Mouse (Mus musculus) midbrain, embryonic 10.5 days (tissue): ENCODE results near the gene Pcnx3. TPM values are rescaled to one million over a fixed set of nuclear protein-coding genes. Genes with fewer than 3 reads are reported as not detected.

Experiments used
- microRNA-seq: library from miRNA; unstranded; fragments of <30 nt; microRNA quantifications from one replicate; pipeline ENCODE4, GENCODE M21; 2017
- polyA plus RNA-seq: library from polyadenylated mRNA; unstranded; fragments of >200 nt; fragmentation: Nextera tagmentation; extraction: Ambion mirVana; gene quantifications from 2 replicates; pipeline ENCODE4 v1.2.1, GENCODE M21; 2016

The Pcnx3 gene
- polyA plus RNA-seq, 1 experiment from 2014 or later, result 22.8 TPM

Small RNA genes lying within 50 kb of the gene (microRNA-seq; reads per million reads assigned to microRNA genes)
- not detected for gene Mir6987

Other genes with a start within 250 kb of the Pcnx3 start
- gene Fosl1, start 241.4 kb downstream of the Pcnx3 start, polyA plus RNA-seq, result not detected in 2 replicates
- gene Ccdc85b, start 231.0 kb downstream of the Pcnx3 start, polyA plus RNA-seq, result 5.5 and 6.0 TPM in 2 replicates
- gene Fibp, start 228.3 kb downstream of the Pcnx3 start, polyA plus RNA-seq, result 98.0 and 111 TPM in 2 replicates
- gene Ctsw, start 220.4 kb downstream of the Pcnx3 start, polyA plus RNA-seq, result 1.7 and 2.7 TPM in 2 replicates
- 67.6 and 69.1 TPM in 2 replicates for gene Efemp2, start 215.0 kb downstream of the Pcnx3 start, polyA plus RNA-seq
- 41.3 and 47.0 TPM in 2 replicates for gene Mus81, start 200.5 kb downstream of the Pcnx3 start, polyA plus RNA-seq
- gene Cfl1, start 198.5 kb downstream of the Pcnx3 start, polyA plus RNA-seq, result 3,131 and 3,331 TPM in 2 replicates
- gene 1700020D05Rik, start 185.1 kb downstream of the Pcnx3 start, polyA plus RNA-seq, result not detected in 2 replicates
- gene Snx32, start 178.4 kb downstream of the Pcnx3 start, polyA plus RNA-seq, result 9.6 and 15.3 TPM in 2 replicates
- 0.16 and 0.29 TPM in 2 replicates for gene Ovol1, start 128.3 kb downstream of the Pcnx3 start, polyA plus RNA-seq
- 1.6 and 2.3 TPM in 2 replicates for gene Ap5b1, start 120.9 kb downstream of the Pcnx3 start, polyA plus RNA-seq
- 186 and 200 TPM in 2 replicates for gene Rnaseh2c, start 87.0 kb downstream of the Pcnx3 start, polyA plus RNA-seq
- 65.6 and 74.8 TPM in 2 replicates for gene Kat5, start 78.7 kb downstream of the Pcnx3 start, polyA plus RNA-seq
- 28.7 and 31.2 TPM in 2 replicates for gene Rela, start 51.4 kb downstream of the Pcnx3 start, polyA plus RNA-seq
- gene Sipa1, start 25.2 kb downstream of the Pcnx3 start, polyA plus RNA-seq, result 22.3 and 22.9 TPM in 2 replicates
- 28.7 and 29.9 TPM in 2 replicates for gene Map3k11, start 166 bp downstream of the Pcnx3 start, polyA plus RNA-seq
- 0.20 TPM in 1 of 2 replicates, not detected in the other for gene Kcnk7, start 15.5 kb upstream of the Pcnx3 start, polyA plus RNA-seq
- gene Ehbp1l1, start 37.4 kb upstream of the Pcnx3 start, polyA plus RNA-seq, result 9.3 and 9.5 TPM in 2 replicates
- 141 and 160 TPM in 2 replicates for gene Fam89b, start 40.7 kb upstream of the Pcnx3 start, polyA plus RNA-seq
- gene Ltbp3, start 52.0 kb upstream of the Pcnx3 start, polyA plus RNA-seq, result 2.9 and 3.1 TPM in 2 replicates
- 68.3 and 71.3 TPM in 2 replicates for gene Scyl1, start 82.5 kb upstream of the Pcnx3 start, polyA plus RNA-seq
- 33.8 and 34.9 TPM in 2 replicates for gene Frmd8, start 186.4 kb upstream of the Pcnx3 start, polyA plus RNA-seq
- 2.3 and 2.6 TPM in 2 replicates for gene Slc25a45, start 188.9 kb upstream of the Pcnx3 start, polyA plus RNA-seq
- gene Tigd3, start 205.2 kb upstream of the Pcnx3 start, polyA plus RNA-seq, result 9.5 and 10.8 TPM in 2 replicates
- gene Dpf2, start 224.1 kb upstream of the Pcnx3 start, polyA plus RNA-seq, result 242 and 245 TPM in 2 replicates
- gene Cdc42ep2, start 235.9 kb upstream of the Pcnx3 start, polyA plus RNA-seq, result 1.8 and 2.2 TPM in 2 replicates